Mouse (Mus musculus) brown adipose tissue, adult 24 weeks (tissue): Measurements from ENCODE around the gene 2310030G06Rik. TPM values are rescaled to one million over a fixed set of nuclear protein-coding genes. Genes with fewer than 3 reads are reported as not detected.
A peak's percentile ranks its signal among the peaks of the same experiment; 100 is the strongest.

ENCODE experiments used
- H3K27ac ChIP-seq: fragments of 200-500 bp; replicated peaks from 2 replicates; pipeline ENCODE4 v1.5.1; 2012; ENCODE audit warnings: low read depth, mild to moderate bottlenecking, low read length
- H3K4me1 ChIP-seq: fragments of 200-500 bp; 2 replicates; pipeline ENCODE4 v1.6.1; 2012; ENCODE audit warnings: low read length, mixed read lengths; ENCODE audit not compliant: control insufficient read depth, insufficient read depth, insufficient read length
- H3K4me3 ChIP-seq: fragments of 200-500 bp; 2 replicates; pipeline ENCODE4 v1.5.1; 2012; ENCODE audit warnings: low read depth, mild to moderate bottlenecking, low read length, moderate library complexity; ENCODE audit not compliant: insufficient read depth
- polyA plus RNA-seq: library from polyadenylated mRNA; stranded (reverse); fragments of >200 nt; gene quantifications from 2 replicates; pipeline ENCODE4 v1.2.4, GENCODE M21; 2012; ENCODE audit not compliant: missing spikeins, insufficient read depth, insufficient read length

2310030G06Rik gene
- 2.7 and 5.0 TPM in 2 replicates for polyA plus RNA-seq

DNA sequence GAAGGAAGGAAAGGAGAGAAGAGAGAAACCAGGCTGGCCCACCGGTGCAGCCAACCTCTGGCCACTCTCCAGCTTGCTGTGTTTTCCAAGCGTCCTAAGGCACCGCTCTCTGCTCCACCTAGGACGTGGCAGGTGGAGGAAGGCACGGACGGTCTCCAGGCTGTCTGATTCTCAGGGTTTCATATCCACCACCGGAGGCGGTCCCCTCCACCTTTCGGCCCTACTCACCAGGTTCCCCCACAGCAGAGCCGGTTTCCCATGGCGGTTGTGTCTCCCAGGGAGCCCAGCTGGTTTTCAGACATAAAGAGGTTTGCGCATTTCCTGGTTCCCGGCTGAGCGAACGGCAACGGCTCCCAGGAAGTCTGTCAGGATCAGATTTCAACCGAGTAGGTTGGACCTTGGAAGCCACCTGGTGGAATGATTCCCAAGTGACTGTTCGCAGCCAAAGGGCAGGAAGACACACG is at the start of gene 2310030G06Rik:
TSS of gene 2310030G06Rik (minus strand) at position 323 of the 464 bp plus-strand sequence.
- Histone ChIP-seq H3K4me3 (peak within 1 kb of the TSS; percentile 52), H3K4me1 (no peaks in the 10 kb centered on the region), H3K27ac (no peak within 1 kb of the TSS)

DNA sequence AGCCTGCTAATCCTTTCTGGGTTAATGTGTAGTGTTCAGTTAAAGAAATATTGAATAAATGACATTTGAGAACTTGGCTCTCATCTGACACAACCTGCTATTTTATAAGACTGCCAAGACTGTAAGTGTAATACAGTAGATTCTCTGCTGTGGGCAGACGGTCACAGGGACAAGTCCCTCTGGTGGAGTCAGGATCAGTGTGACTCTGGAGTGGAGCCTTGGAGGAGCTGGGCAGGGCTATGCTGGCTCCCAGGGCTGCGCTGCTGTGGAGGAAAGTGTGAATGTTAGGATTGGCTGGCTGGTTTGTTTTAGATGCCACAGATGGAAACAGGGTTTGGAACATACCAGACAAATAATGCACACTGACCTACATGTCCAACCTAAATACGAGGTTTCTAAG is 48.9 kb upstream of the 2310030G06Rik start:
- Histone ChIP-seq H3K4me3 (no peak overlapping the region), H3K27ac (no peak overlapping the region), H3K4me1 (peaks cover 12% of the 10 kb centered on the region)

DNA sequence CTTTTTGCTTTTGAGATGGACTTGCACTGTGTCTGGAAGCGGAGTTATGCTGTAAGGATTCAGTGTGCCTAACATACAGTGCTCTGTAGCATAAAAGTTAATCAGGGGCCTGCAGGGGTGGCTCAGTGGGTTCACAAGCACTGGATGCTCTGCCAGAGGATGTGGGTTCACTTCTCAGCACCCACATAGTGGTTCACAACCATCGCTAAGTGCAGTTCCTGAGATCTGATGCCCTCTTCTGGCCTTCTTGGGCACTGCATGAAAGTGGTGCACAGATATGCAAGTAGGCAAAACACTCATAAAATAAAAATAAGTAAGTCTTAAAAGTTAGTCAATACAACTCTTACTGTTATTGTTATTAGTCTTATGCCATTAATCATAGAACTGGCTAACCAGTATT is 35.8 kb upstream of the 2310030G06Rik start:
- H3K4me1 ChIP-seq: no peaks in the 10 kb centered on the region
- H3K4me3 ChIP-seq: no peak overlapping the region
- no peak overlapping the region for H3K27ac ChIP-seq

DNA sequence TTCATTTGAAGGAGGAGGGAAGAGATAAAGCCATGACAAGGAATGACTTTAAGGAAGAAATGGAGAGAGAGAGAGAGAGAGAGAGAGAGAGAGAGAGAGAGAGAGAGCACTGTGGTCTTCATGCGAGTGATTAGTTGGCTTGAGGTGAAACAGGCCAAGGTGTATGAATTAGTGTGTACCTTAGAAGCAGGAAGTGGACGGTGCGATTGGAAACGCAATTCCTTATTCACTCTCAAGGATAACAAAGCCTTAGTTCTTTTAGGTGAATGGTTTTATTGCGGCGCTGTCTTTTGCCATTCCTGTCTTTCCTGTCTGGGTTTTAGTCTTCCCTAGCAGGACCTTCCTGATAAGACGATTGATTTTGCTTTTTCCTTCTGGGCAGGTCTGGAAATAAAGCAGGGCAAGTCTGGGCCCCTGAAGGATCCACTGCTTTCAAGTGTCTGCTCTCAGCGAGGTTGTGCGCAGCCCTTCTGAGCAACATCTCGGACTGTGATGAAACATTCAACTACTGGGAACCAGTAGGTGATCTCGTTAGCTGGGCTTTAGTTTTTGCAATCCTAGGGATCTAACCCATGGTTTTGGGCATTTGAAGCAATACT is 29.9 kb upstream of the 2310030G06Rik start:
- H3K27ac ChIP-seq: no peak overlapping the region
- peak overlapping the region; percentile 67 for H3K4me3 ChIP-seq
- no peaks in the 10 kb centered on the region for H3K4me1 ChIP-seq

GRCm38 (mm10) chr9:50775662-50776126 is 29.4 kb upstream of the 2310030G06Rik start:
- Histone ChIP-seq H3K4me3 (peak overlapping the region; percentile 67), H3K27ac (no peak overlapping the region), H3K4me1 (no peaks in the 10 kb centered on the region)

GRCm38 (mm10) chr9:50774991-50775612 is 28.8 kb upstream of the 2310030G06Rik start, which contains the start of the genes Alg9 and 1110032A03Rik:
Gene Alg9 (plus strand): TSS chr9:50775019.
Gene 1110032A03Rik (minus strand): TSS chr9:50775520.
- Histone ChIP-seq H3K4me1 (no peaks in the 10 kb centered on the region), H3K4me3 (peak within 1 kb of the TSS; percentile 67), H3K27ac (peak within 1 kb of the TSS; percentile 51)

GRCm38 (mm10) chr9:50774026-50774462 is 27.7 kb upstream of the 2310030G06Rik start:
- no peak overlapping the region for H3K27ac ChIP-seq
- H3K4me1 ChIP-seq: no peaks in the 10 kb centered on the region
- H3K4me3 ChIP-seq: no peak overlapping the region

GRCm38 (mm10) chr9:50770011-50770410 is 23.7 kb upstream of the 2310030G06Rik start:
- Histone ChIP-seq H3K27ac (no peak overlapping the region), H3K4me1 (no peaks in the 10 kb centered on the region), H3K4me3 (no peak overlapping the region)

DNA sequence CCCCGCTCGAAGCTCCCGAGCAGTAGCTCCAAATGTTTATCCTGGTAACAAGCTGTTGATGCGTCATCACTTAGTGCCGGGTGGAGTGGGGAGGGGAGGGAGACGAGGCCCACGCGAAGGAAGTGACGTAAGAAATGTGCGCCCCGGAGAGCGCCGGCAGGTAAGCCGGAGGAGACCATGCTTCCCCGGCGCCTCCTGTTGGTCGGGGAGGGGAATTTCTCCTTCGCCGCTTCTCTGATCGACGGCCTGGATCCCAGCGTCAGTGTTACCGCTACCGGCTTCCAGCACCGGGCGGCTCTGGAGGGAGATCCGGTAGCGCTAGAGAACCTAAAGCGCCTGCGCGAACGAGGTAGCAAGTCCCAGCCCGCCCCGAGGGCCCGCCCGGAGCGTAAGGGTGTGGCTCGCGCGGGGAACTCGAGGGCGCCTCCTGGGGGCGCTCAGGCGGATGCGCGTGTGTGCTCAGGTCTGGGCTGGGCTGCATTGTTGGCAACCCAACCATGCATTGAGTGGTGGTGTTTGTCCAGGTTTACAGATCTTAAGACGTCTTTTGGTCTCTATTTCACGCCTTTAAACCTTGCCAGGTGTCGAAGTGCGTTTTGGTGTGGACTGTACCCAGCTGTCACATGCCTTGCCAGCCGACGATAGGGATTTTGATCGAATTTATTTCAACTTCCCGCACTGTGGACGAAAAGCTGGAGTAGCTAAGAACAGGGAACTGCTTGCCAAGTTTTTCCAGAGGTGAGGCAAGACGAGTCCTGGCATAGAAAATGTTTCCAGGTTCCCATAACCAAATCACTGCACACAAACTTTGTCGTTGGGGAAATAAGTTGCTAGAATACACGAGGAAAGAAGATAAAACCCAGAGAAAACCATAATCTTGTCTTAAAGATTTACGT is 22.0 kb upstream of the 2310030G06Rik start, which contains the start of gene Fdxacb1:
TSS of gene Fdxacb1 (plus strand) at position 130 of the 896 bp plus-strand sequence.
- Histone ChIP-seq H3K4me1 (no peaks in the 10 kb centered on the region), H3K27ac (peak within 1 kb of the TSS; percentile 94), H3K4me3 (peak within 1 kb of the TSS; percentile 77)

DNA sequence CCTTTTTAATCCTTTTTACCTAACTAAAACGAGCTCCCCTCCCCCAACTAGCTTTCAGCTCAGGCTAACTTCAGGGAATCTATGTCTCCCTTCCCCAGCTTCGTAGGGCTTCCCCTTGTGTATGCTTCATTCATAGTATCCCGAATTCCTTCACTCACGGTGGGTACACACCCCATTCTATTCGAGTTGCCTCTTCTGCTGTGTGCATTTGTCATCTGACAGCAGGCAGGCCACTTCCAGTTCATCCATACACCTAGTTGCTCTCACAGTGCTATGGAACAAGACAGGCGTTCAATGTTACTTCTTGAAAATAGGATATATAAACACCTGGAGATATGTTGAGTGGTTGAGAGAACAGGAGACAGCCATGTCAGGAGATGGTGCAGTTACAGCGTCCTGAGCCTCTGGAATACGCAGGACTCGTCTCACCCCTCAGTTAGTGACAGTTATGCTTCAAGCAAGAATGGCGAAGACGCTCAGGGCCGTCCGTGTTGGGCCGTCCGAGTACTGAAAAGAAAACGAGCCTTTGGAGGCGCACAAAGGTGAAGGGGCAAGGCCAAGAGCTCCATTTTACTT is 21.3 kb upstream of the 2310030G06Rik start:
- Histone ChIP-seq H3K4me3 (peak overlapping the region; percentile 68), H3K27ac (peak overlapping the region; percentile 79), H3K4me1 (no peaks in the 10 kb centered on the region)

DNA sequence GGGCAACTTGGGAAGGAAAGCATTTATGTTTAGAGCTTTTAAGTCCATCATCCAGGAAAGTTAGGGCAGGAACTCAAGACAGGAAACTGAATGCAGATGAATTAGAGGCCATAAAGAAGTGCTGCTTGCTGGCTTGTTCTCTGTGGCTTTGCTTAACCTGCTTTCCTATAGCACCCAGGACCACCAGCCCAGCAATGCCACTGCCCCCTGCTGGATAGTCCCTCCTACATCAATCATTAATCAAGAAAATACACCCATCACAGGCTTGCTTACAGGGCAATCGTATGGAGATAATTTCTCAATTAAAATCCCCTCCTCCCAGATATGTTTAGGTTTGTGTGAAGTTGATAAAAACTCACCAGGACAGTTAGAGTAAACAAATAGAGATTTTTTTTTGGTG is 17.0 kb upstream of the 2310030G06Rik start:
- Histone ChIP-seq H3K4me3 (no peak overlapping the region), H3K27ac (no peak overlapping the region), H3K4me1 (no peaks in the 10 kb centered on the region)

GRCm38 (mm10) chr9:50761520-50762243 is 15.3 kb upstream of the 2310030G06Rik start:
- Histone ChIP-seq H3K4me3 (no peak overlapping the region), H3K27ac (no peak overlapping the region), H3K4me1 (no peaks in the 10 kb centered on the region)

GRCm38 (mm10) chr9:50756711-50757110 is 10.4 kb upstream of the 2310030G06Rik start:
- Histone ChIP-seq H3K4me3 (no peak overlapping the region), H3K27ac (no peak overlapping the region), H3K4me1 (no peaks in the 10 kb centered on the region)

DNA sequence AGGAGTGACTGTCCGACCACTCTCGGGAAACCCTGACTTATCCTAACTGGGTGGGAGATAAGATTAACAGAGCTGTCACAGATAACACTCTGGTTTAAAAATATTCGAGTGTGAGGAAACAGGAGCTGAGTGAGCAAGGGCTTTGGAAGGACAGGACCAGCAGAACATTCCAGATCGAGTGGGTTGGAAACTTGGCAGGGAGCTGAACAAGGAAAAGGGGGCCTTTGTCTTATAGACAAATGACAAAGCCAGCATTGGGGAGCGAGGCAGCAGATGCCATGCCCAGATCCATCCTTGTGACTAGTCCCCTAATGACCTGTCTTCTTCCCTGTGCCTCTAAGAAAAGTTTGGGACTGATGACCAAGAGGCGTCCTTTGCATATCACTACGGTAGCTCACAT is 7.6 kb upstream of the 2310030G06Rik start:
- Histone ChIP-seq H3K4me1 (no peaks in the 10 kb centered on the region), H3K27ac (no peak overlapping the region), H3K4me3 (peak overlapping the region; percentile 37)
